Mouse (Mus musculus) kidney, postnatal 0 days (tissue): ENCODE results near the gene Tle1. TPM values are rescaled to one million over a fixed set of nuclear protein-coding genes. Genes with fewer than 3 reads are reported as not detected.

Experiments
- ATAC-seq: fragments of 200-750 bp; cut with Nextera tagmentation; replicated peaks from 2 replicates; pipeline ENCODE4 v1.8.0; 2017; ENCODE audit warnings: low read depth, moderate number of reproducible peaks, moderate TSS enrichment, moderate library complexity; ENCODE audit not compliant: low FRiP score
- DNase-seq: peaks from one replicate; pipeline ENCODE4 v3.0.0-alpha.2; 2016; ENCODE audit warnings: low spot score
- H3K27ac ChIP-seq: fragments of 300-500 bp; sonication (generic); 2 replicates; pipeline ENCODE4 v1.5.1; 2014; ENCODE audit warnings: mild to moderate bottlenecking
- H3K27me3 ChIP-seq: fragments of 300-500 bp; sonication (generic); 2 replicates; pipeline ENCODE4 v1.6.1; 2014; ENCODE audit warnings: low read length, mixed read lengths; ENCODE audit not compliant: insufficient read depth
- H3K36me3 ChIP-seq: fragments of 300-500 bp; sonication (generic); 2 replicates; pipeline ENCODE4 v1.6.1; 2014; ENCODE audit warnings: low read length, mixed read lengths; ENCODE audit not compliant: insufficient read depth
- H3K4me1 ChIP-seq: fragments of 300-500 bp; sonication (generic); replicated peaks from 2 replicates; pipeline ENCODE4 v1.6.1; 2014; ENCODE audit warnings: antibody characterized with exemption, low read length, mixed read lengths; ENCODE audit not compliant: insufficient read depth
- H3K4me2 ChIP-seq: fragments of 300-500 bp; sonication (generic); 2 replicates; pipeline ENCODE4 v1.6.1; 2014; ENCODE audit warnings: mild to moderate bottlenecking, low read length, moderate library complexity, mixed read lengths
- H3K4me3 ChIP-seq: fragments of 300-500 bp; sonication (generic); replicated peaks from 2 replicates; pipeline ENCODE4 v1.5.1; 2014; ENCODE audit warnings: low read depth, low read length
- H3K9ac ChIP-seq: fragments of 300-500 bp; sonication (generic); 2 replicates; pipeline ENCODE4 v1.6.1; 2014; ENCODE audit warnings: low read depth, low read length
- H3K9me3 ChIP-seq: fragments of 300-500 bp; sonication (generic); replicated peaks from 2 replicates; pipeline ENCODE4 v1.6.1; 2016; ENCODE audit warnings: low read length, inconsistent platforms, mixed read lengths
- CTCF ChIP-seq: IDR thresholded peaks from 2 replicates; pipeline ENCODE4 v1.5.1; 2016; ENCODE audit warnings: antibody characterized with exemption, low read depth, mild to moderate bottlenecking, moderate library complexity
- WGBS: fragments of 180-500 bp; shearing (Covaris S2); extraction: QIAGEN DNeasy Blood & Tissue Kit; methylation state at CpG from one replicate; pipeline ENCODE4 v1.1.7; 2014; 5-methylcytosine and 5-hydroxymethylcytosine counted together
- polyA plus RNA-seq: library from polyadenylated mRNA; unstranded; fragments of >200 nt; fragmentation: Nextera tagmentation; extraction: Ambion mirVana; gene quantifications from 2 replicates; pipeline ENCODE4 v1.2.1, GENCODE M21; 2015

Tle1 gene
- polyA plus RNA-seq, 1 experiment from 2014 or later = 28.3 TPM

DNA sequence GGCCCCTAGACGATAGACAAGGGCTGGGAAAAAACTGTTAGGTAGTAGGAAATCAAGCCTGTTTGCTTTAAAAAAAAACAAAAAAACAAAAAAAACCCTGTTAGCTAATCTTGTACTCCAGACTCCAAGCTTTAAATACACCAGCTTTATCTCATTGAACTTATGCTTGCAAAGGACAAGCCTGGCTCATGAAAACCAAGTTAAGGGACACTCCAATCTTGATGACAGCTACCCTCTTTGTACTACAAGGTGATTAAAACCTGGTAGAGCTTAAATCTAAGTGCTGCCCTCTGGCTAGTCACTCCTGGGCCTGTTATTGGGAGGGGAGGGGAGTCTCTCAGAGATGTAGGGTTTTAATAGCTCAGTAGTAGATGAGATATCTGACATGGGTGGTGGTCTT lies 7.4 kb downstream of the Tle1 start:
- H3K27me3 ChIP-seq = no peaks in the 10 kb centered on the region
- no peak for TF ChIP-seq CTCF
- H3K4me3 ChIP-seq = no peak overlapping the region
- no peak overlapping the region for H3K27ac ChIP-seq
- H3K9me3 ChIP-seq = no peaks in the 10 kb centered on the region
- H3K36me3 ChIP-seq = peaks cover 13% of the 10 kb centered on the region; the same call in 1 of the 2 replicates
- 71% methylated on average over 1 of the region's 1 CpGs for WGBS
- ATAC-seq (no peak), DNase-seq (no peak)
- no peak overlapping the region for H3K9ac ChIP-seq
- H3K4me2 ChIP-seq = no peak overlapping the region
- 0 out of 2 replicates have a peak, but pooled peaks cover 5% of the 10 kb centered on the region for H3K4me1 ChIP-seq

DNA sequence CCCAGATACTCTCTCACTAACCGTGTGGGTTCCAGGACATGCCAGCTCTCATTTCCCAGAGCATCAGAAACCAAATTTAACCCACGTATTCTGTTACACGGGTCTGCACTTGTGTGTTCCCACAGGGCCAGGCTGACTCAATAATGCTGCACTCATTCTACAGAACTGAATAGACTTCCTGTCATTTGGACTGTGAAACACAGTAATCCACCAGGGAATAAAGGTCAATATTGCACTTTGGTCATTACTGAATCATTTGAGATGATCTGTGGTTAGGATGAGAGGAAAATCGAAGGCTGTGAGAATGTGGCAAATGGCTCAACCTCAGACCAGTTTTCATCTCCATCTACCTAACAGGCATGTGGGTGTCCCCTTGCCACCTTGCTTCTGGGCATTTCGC lies 16.2 kb downstream of the Tle1 start:
- no peak overlapping the region for H3K4me2 ChIP-seq
- H3K9ac ChIP-seq = no peak overlapping the region
- no peaks in the 10 kb centered on the region for H3K9me3 ChIP-seq
- 63% methylated on average over 5 of the region's 5 CpGs for WGBS
- no peak overlapping the region for H3K4me3 ChIP-seq
- ATAC-seq (no peak), DNase-seq (no peak)
- no peaks in the 10 kb centered on the region for H3K4me1 ChIP-seq
- TF ChIP-seq CTCF = no peak
- H3K27me3 ChIP-seq = no peaks in the 10 kb centered on the region
- H3K36me3 ChIP-seq = 0 out of 2 replicates have a peak, but pooled peaks cover 8% of the 10 kb centered on the region
- H3K27ac ChIP-seq = no peak overlapping the region

DNA sequence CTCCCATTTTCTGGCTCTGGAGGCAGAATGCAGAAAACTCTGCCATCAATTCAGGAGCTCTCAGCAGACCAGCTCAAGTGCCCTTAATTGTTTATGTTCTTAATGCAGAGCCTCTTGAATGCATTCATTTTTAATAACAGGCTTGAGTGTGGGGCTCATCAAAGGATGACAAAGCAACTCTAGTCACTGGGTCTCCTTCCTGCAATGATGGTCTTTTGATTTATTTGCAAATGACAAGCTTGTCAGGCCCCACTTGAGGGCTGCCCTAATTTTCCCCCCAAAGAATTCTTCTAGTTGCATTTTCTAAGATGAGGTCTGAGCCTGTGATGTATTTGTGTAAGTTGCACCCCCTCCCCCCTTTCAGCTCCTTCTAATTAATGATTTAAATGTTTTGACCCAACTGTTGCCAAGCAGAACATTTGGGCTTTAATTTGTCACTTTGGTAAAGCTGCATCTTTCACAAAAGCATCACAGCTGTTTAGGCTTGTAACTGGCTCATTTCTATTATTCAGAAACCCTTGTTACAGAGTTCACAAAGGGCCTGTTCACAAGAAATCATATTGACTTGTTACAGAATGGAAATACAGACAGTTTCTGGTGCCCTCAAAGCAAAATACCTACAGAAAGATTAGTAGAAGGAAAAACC lies 18.3 kb downstream of the Tle1 start:
- H3K4me2 ChIP-seq = no peak overlapping the region
- no peaks in the 10 kb centered on the region for H3K9me3 ChIP-seq
- no peaks in the 10 kb centered on the region for H3K4me1 ChIP-seq
- H3K27ac ChIP-seq = no peak overlapping the region
- no peak overlapping the region for H3K9ac ChIP-seq
- 0 out of 2 replicates have a peak, but pooled peaks cover 8% of the 10 kb centered on the region for H3K36me3 ChIP-seq
- H3K4me3 ChIP-seq = no peak overlapping the region
- ATAC-seq = no peak
- no peak for DNase-seq
- no peaks in the 10 kb centered on the region for H3K27me3 ChIP-seq
- TF ChIP-seq CTCF = no peak

DNA sequence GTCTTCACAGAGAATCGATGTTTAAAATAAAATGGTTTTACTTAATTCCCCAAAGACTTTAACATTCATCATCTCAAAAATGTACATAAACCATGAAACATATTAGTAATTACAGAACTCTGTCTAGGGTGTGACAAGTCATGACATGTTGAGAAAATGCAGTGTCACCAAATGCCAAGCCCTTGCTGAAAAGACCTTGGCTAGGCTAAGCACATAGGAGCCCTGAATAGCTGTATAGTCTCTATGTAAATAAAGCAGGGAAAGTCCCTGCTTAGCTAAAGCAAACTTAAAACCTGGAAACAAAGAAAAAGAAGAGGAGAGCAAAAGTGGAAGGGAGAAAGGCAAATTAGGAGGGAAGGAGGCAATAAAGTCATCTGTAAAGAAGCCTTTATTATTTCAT lies 24.8 kb downstream of the Tle1 start:
- H3K36me3 ChIP-seq = no peaks in the 10 kb centered on the region
- no peaks in the 10 kb centered on the region for H3K4me1 ChIP-seq
- no peak for TF ChIP-seq CTCF
- WGBS = 85% methylated on average over 1 of the region's 1 CpGs
- ATAC-seq (no peak), DNase-seq (no peak)
- no peaks in the 10 kb centered on the region for H3K9me3 ChIP-seq
- H3K4me2 ChIP-seq = no peak overlapping the region
- H3K27me3 ChIP-seq = no peaks in the 10 kb centered on the region
- H3K27ac ChIP-seq = no peak overlapping the region
- no peak overlapping the region for H3K4me3 ChIP-seq
- H3K9ac ChIP-seq = no peak overlapping the region

- H3K27ac ChIP-seq = no peak overlapping the region
- no peak for TF ChIP-seq CTCF
- 0 out of 2 replicates have a peak, but pooled peaks cover 11% of the 10 kb centered on the region for H3K36me3 ChIP-seq
- H3K27me3 ChIP-seq = no peaks in the 10 kb centered on the region
- no peaks in the 10 kb centered on the region for H3K9me3 ChIP-seq
- no peak overlapping the region for H3K4me3 ChIP-seq
- H3K4me1 ChIP-seq = no peaks in the 10 kb centered on the region; the same call in 1 of the 2 replicates
- 29% methylated on average over 1 of the region's 1 CpGs for WGBS
- ATAC-seq (no peak), DNase-seq (no peak)
- no peak overlapping the region for H3K4me2 ChIP-seq
- no peak overlapping the region for H3K9ac ChIP-seq
Measured at GRCm38 (mm10) chr4:72168267-72168666, 32.5 kb downstream of the Tle1 start.

DNA sequence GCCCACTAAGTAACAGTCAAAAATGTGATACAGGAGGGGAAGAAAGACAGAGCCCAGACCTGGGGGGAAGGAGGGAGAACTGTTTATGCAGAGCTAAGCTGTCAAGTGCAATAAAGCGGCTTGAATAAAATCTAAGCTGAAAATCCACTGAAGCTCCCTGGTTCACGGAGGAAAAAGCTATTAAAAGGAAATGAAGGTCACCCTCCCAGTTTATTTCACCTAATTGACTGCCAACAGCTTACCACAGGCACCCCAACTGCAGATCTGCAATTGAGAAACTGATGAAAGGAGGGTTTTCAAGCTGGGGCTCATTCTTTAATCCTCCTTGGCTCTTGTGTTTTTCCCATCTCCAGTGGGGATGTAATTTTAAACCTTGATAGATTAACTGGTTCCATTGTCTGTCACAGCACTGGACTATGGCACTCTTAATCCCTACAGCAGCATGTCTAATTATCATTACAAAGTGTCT lies 32.9 kb downstream of the Tle1 start:
- Histone ChIP-seq H3K27ac (no peak overlapping the region), H3K9me3 (no peaks in the 10 kb centered on the region), H3K4me3 (no peak overlapping the region), H3K4me2 (no peak overlapping the region), H3K9ac (no peak overlapping the region), H3K27me3 (no peaks in the 10 kb centered on the region), H3K4me1 (no peaks in the 10 kb centered on the region; the same call in 1 of the 2 replicates), H3K36me3 (0 out of 2 replicates have a peak, but pooled peaks cover 11% of the 10 kb centered on the region)
- 33% methylated on average over 2 of the region's 2 CpGs for WGBS
- DNase-seq = no peak
- TF ChIP-seq CTCF = no peak
- ATAC-seq = no peak
